Mouse (Mus musculus) cerebellum, adult 2 months (tissue): ENCODE results near the gene Lcn4.

ENCODE experiments used
- CTCF ChIP-seq: fragments of 200-500 bp; IDR thresholded peaks from 2 replicates; pipeline ENCODE4 v1.5.1; 2011; ENCODE audit warnings: low read depth, mild to moderate bottlenecking, control low read depth, low read length, moderate library complexity, borderline replicate concordance; ENCODE audit not compliant: insufficient read depth
- POLR2A ChIP-seq: fragments of 200-500 bp; IDR thresholded peaks from 2 replicates; pipeline ENCODE4 v1.6.1; 2011; ENCODE audit warnings: low read length, control low read depth, borderline replicate concordance; ENCODE audit not compliant: insufficient read depth

GRCm38 (mm10) chr2:26634629-26635488 is 36.2 kb downstream of the Lcn4 start:
- TF ChIP-seq CTCF (no peak), POLR2A (no peak)
